Mouse (Mus musculus): Measurements from ENCODE around the gene Nop14. TPM values are rescaled to one million over a fixed set of nuclear protein-coding genes. Genes with fewer than 3 reads are reported as not detected.

Nop14 gene
- total RNA-seq (2023) = 10 to 100 TPM; 34.1 to 38.4 TPM

GRCm38 (mm10) chr5:34659686-34660590, at the start of gene Nop14, which contains the start of gene Grk4:
Gene Nop14, minus strand, starts transcription at chr5:34660148.
Gene Grk4, plus strand, starts transcription at chr5:34660379.

DNA sequence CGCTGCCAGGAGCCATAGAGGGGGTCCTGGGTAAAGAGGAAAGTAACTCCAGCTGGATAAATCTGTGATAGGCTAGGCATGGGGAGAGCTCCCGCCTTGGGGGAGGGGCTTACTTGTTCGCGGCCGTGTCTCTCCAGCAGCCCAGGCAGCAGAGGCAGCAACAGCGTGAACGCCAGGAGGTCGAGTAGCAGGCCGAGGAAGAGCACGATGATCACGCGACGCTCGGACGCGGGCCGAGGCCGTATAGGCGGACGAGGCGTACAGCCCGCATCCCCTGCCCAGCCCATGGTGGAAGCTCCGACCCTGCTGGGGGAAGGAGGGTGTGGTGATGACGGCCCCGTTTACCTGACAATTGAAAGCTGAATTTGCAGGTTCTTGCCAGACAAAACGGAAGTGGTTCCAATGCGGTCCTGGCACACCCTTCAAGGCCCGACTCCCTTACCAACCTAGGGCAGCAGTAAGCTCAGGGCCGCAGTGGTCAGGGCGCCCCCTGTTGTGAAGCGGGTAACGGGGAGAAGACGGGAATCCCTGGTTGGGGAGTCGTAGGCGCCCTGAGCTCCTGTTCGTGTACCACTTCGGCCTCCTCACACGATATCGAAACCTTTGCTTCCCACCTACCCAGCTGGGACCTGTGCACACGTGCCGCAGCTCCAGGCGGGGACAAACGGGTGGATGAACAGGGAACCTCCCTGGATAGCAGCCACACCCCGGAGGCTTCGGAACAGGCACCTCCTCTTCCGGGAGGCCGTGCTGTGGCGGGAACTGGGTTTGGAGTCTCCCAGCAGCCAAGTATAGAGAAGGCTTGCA, 23.3 kb downstream of the Nop14 start, which contains the start of gene Mfsd10:
Mfsd10 (minus strand) TSS at position 732 of the 807 bp plus-strand sequence.

Other genes starting within 250 kb of the Nop14 start
- gene Tnip2, start 146.2 kb downstream of the Nop14 start, total RNA-seq (2023) = 10 to 100 TPM; 16.2 to 18.7 TPM
- 1 to 10 TPM; 7.2 to 9.7 TPM for gene Sh3bp2, start 134.3 kb downstream of the Nop14 start, total RNA-seq (2023)
- gene Add1, start 86.5 kb downstream of the Nop14 start, total RNA-seq (2023) = 100 to 1,000 TPM; 319 to 323 TPM
- 10 to 100 TPM; 32.7 to 38.7 TPM for gene Mfsd10, start 22.9 kb downstream of the Nop14 start, total RNA-seq (2023)
- gene Grk4, start 231 bp upstream of the Nop14 start, total RNA-seq (2023) = 1 to 10 TPM; 4.5 to 9.2 TPM
- gene Htt, start 101.6 kb upstream of the Nop14 start, total RNA-seq (2023) = 10 to 100 TPM; 58.9 to 63.6 TPM
- gene Msantd1, start 247.9 kb upstream of the Nop14 start, total RNA-seq (2023) = 1 to 10 TPM; 3.8 to 6.6 TPM

Data from T-cell, adult 66 days (primary cell).